Mouse (Mus musculus) C2C12 (cell line): ENCODE results near the gene 6330409D20Rik.

Experiments
- CEBPB ChIP-seq: IDR thresholded peaks from one replicate; pipeline ENCODE4 v1.6.1; 2011; ENCODE audit warnings: low read depth, mild to moderate bottlenecking, control low read depth, moderate library complexity
- CTCF ChIP-seq: IDR thresholded peaks from one replicate; pipeline ENCODE4 v1.5.1; 2011; ENCODE audit not compliant: control insufficient read depth, insufficient read depth, insufficient read length
- MAX ChIP-seq: IDR thresholded peaks from one replicate; pipeline ENCODE4 v1.6.1; 2011; ENCODE audit warnings: mild to moderate bottlenecking, control low read depth
- USF1 ChIP-seq: IDR thresholded peaks from one replicate; pipeline ENCODE4 v1.6.1; 2011; ENCODE audit warnings: low read depth, mild to moderate bottlenecking, control low read depth, moderate library complexity

DNA sequence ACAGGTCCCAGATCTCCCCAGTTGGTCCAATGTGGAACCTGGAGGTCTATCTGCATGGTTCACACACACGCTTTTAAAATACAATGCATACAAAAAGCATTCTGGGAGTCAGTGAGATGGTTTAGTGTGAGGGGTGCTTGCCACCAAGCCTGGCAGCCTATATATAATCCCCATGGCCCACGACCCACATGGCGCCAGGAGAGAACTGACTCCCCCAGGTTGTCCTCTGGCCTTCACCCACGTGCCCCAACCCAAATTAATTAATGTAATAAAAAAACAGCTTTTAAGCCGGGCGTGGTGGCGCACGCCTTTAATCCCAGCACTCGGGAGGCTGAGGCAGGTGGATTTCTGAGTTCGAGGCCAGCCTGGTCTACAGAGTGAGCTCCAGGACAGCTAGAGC, 57.1 kb downstream of the 6330409D20Rik start:
- TF ChIP-seq MAX (no peak), CTCF (no peak), CEBPB (no peak), USF1 (no peak)
